In genomic region chr5:125249187-125249586, GRCm38 (mm10) we compare ENCODE assay signal across 30 mouse cellular contexts.
DNase-seq lines count a peak whose midpoint lies in the region; ATAC-seq lines count a peak whose summit lies in the region.
"Had no signal": no experiment of that assay in that cellular context is flagged by ENCODE, and none has a peak within 500 bp of the region (broad histone marks: within the 10 kb centered on the region; RNA-seq: fewer than 3 reads in every experiment).

No protein-coding gene starts in this region.

- no peaks in the 10 kb centered on the region for H3K27me3 ChIP-seq in hindbrain, embryonic 13.5 days
- no peaks in the 10 kb centered on the region for H3K27me3 ChIP-seq in hindbrain, embryonic 11.5 days (ENCODE audit: control insufficient read depth, insufficient read depth, low read length)
- H3K27me3 ChIP-seq in liver, embryonic 12.5 days (replicated peaks) = peaks cover 35% of the 10 kb centered on the region
- H3K27me3 ChIP-seq in liver, embryonic 13.5 days = peaks cover 41% of the 10 kb centered on the region
- H3K27me3 ChIP-seq in liver, embryonic 16.5 days (ENCODE audit: control insufficient read depth, insufficient read depth, low read depth, low read length) = peaks cover 10% of the 10 kb centered on the region
- H3K27me3 ChIP-seq: embryonic facial prominence, embryonic 13.5 days; forebrain, embryonic 15.5 days; heart, embryonic 13.5 days had no signal

- no peaks in the 10 kb centered on the region for H3K36me3 ChIP-seq in hindbrain, embryonic 13.5 days
- H3K36me3 ChIP-seq in hindbrain, embryonic 11.5 days (ENCODE audit: control insufficient read depth, insufficient read depth, low read length) = no peaks in the 10 kb centered on the region
- no peaks in the 10 kb centered on the region for H3K36me3 ChIP-seq in liver, embryonic 12.5 days
- no peaks in the 10 kb centered on the region for H3K36me3 ChIP-seq in liver, embryonic 13.5 days
- no peaks in the 10 kb centered on the region for H3K36me3 ChIP-seq in liver, embryonic 16.5 days (ENCODE audit: control insufficient read depth, insufficient read depth)
- H3K36me3 ChIP-seq: embryonic facial prominence, embryonic 13.5 days; forebrain, embryonic 10.5 days; forebrain, embryonic 15.5 days; heart, embryonic 13.5 days had no signal

- H3K4me3 ChIP-seq in hindbrain, embryonic 13.5 days = no peak overlapping the region
- H3K4me3 ChIP-seq in hindbrain, embryonic 11.5 days (ENCODE audit: low read depth, low read length) = no peak overlapping the region
- H3K4me3 ChIP-seq in liver, embryonic 12.5 days = no peak overlapping the region
- H3K4me3 ChIP-seq in liver, embryonic 13.5 days (replicated peaks) = no peak overlapping the region
- H3K4me3 ChIP-seq in liver, embryonic 16.5 days (ENCODE audit: low read depth, low read length) = no peak overlapping the region
- H3K4me3 ChIP-seq: embryonic facial prominence, embryonic 13.5 days; forebrain, embryonic 10.5 days; forebrain, embryonic 15.5 days; heart, embryonic 13.5 days had no signal

- H3K9me3 ChIP-seq in hindbrain, embryonic 13.5 days = no peaks in the 10 kb centered on the region
- H3K9me3 ChIP-seq in hindbrain, embryonic 11.5 days (ENCODE audit: control insufficient read depth, low read length) = no peaks in the 10 kb centered on the region
- H3K9me3 ChIP-seq in liver, embryonic 12.5 days (replicated peaks) = no peaks in the 10 kb centered on the region
- no peaks in the 10 kb centered on the region for H3K9me3 ChIP-seq in liver, embryonic 13.5 days (replicated peaks)
- no peaks in the 10 kb centered on the region for H3K9me3 ChIP-seq in liver, embryonic 16.5 days (replicated peaks; ENCODE audit: control insufficient read depth, low read length)
- H3K9me3 ChIP-seq: embryonic facial prominence, embryonic 13.5 days; forebrain, embryonic 10.5 days; forebrain, embryonic 15.5 days; heart, embryonic 13.5 days had no signal

- ATAC-seq in hindbrain, embryonic 13.5 days (ENCODE audit: low FRiP score) = no peak
- ATAC-seq in hindbrain, embryonic 11.5 days (ENCODE audit: low FRiP score) = no peak
- ATAC-seq in liver, embryonic 12.5 days = peak; percentile 48; the same call in 1 of the 2 replicates
- peak; percentile 64 for ATAC-seq in liver, embryonic 13.5 days (ENCODE audit: low read depth)
- peak; percentile 67 for ATAC-seq in liver, embryonic 16.5 days (ENCODE audit: low read depth)
- ATAC-seq: activated CD4-positive, CD25-positive, alpha-beta regulatory T cell, adult 4 months; forebrain, embryonic 15.5 days had no signal

- 0 out of 2 replicates have a peak overlapping the region, but pooled peaks have one; percentile 19 for H3K9ac ChIP-seq in hindbrain, embryonic 13.5 days
- H3K9ac ChIP-seq in hindbrain, embryonic 11.5 days (ENCODE audit: low read depth, low read length) = no peak overlapping the region
- no peak overlapping the region for H3K9ac ChIP-seq in liver, embryonic 12.5 days
- no peak overlapping the region for H3K9ac ChIP-seq in liver, embryonic 13.5 days
- no peak overlapping the region for H3K9ac ChIP-seq in liver, embryonic 16.5 days (ENCODE audit: low read depth, low read length)
- H3K9ac ChIP-seq: embryonic facial prominence, embryonic 13.5 days; forebrain, embryonic 15.5 days; heart, embryonic 13.5 days; hindbrain, embryonic 14.5 days; liver, embryonic 14.5 days had no signal

- H3K4me2 ChIP-seq in hindbrain, embryonic 13.5 days = no peak overlapping the region
- no peak overlapping the region for H3K4me2 ChIP-seq in hindbrain, embryonic 11.5 days (replicated peaks; ENCODE audit: low read depth, low read length)
- H3K4me2 ChIP-seq in liver, embryonic 12.5 days = no peak overlapping the region
- no peak overlapping the region for H3K4me2 ChIP-seq in liver, embryonic 13.5 days
- no peak overlapping the region for H3K4me2 ChIP-seq in liver, embryonic 16.5 days (ENCODE audit: low read depth, low read length)
- H3K4me2 ChIP-seq: embryonic facial prominence, embryonic 13.5 days; forebrain, embryonic 15.5 days; heart, embryonic 13.5 days; hindbrain, embryonic 14.5 days had no signal

- H3K4me1 ChIP-seq in hindbrain, embryonic 13.5 days (replicated peaks) = peaks cover 39% of the 10 kb centered on the region
- peaks cover 12% of the 10 kb centered on the region; the same call in 1 of the 2 replicates for H3K4me1 ChIP-seq in hindbrain, embryonic 11.5 days (replicated peaks; ENCODE audit: control insufficient read depth, insufficient read depth, low read length)
- H3K4me1 ChIP-seq in liver, embryonic 12.5 days = 0 out of 2 replicates have a peak, but pooled peaks cover 11% of the 10 kb centered on the region
- H3K4me1 ChIP-seq in liver, embryonic 13.5 days (replicated peaks) = no peaks in the 10 kb centered on the region; the same call in 1 of the 2 replicates
- no peaks in the 10 kb centered on the region; the same call in 1 of the 2 replicates for H3K4me1 ChIP-seq in liver, embryonic 16.5 days (ENCODE audit: control insufficient read depth, low read depth, low read length)

- WGBS in hindbrain, embryonic 13.5 days = 33% methylated on average over 6 of the region's 6 CpGs
- 45% methylated on average over 6 of the region's 6 CpGs for WGBS in hindbrain, embryonic 11.5 days
- WGBS in liver, embryonic 12.5 days (ENCODE audit: insufficient replicate concordance) = 32% methylated on average over 6 of the region's 6 CpGs
- WGBS in liver, embryonic 13.5 days (ENCODE audit: insufficient replicate concordance) = 46% methylated on average over 6 of the region's 6 CpGs
- WGBS in liver, embryonic 16.5 days (ENCODE audit: insufficient replicate concordance) = 27% methylated on average over 6 of the region's 6 CpGs

- no peak for DNase-seq in hindbrain, embryonic 11.5 days (ENCODE audit: low spot score)
- DNase-seq in liver = no peak
- DNase-seq in liver, embryonic 13.5 days = no peak
- DNase-seq in cerebellum, adult 18-20 months = no peak
- DNase-seq: adrenal gland, postnatal 10 days; B cell, adult 2 months; cerebellum, adult 9-10 months; cerebellum, postnatal 36 days; embryo, embryonic 11 days; gastrocnemius, postnatal 25 days; heart, adult 11 months; heart, postnatal 14 days; kidney, adult 9 months; lung, postnatal 36 days; midbrain, embryonic 14.5 days; right cerebral cortex, adult 18-20 months; right cerebral cortex, postnatal 4 days; thymus, adult 18-20 months; thymus, postnatal 25 days had no signal

- H3K27ac ChIP-seq in hindbrain, embryonic 13.5 days = peak overlapping the region; percentile 55; the same call in 1 of the 2 replicates
- no peak overlapping the region for H3K27ac ChIP-seq in hindbrain, embryonic 11.5 days (ENCODE audit: low read depth, low read length)
- no peak overlapping the region for H3K27ac ChIP-seq in liver, embryonic 12.5 days
- no peak overlapping the region for H3K27ac ChIP-seq in liver, embryonic 13.5 days
- no peak overlapping the region for H3K27ac ChIP-seq in liver, embryonic 16.5 days (ENCODE audit: low read length)
- H3K27ac ChIP-seq: embryonic facial prominence, embryonic 13.5 days; forebrain, embryonic 10.5 days; forebrain, embryonic 15.5 days; heart, embryonic 13.5 days; hindbrain, embryonic 14.5 days; liver, embryonic 14.5 days; stomach, postnatal 0 days had no signal

Comparison
In these comparisons a context has a peak if more than half of its experiments do, and no peak if none do; other contexts are left out.
1. ATAC-seq: peak in liver, embryonic 12.5 days (single experiment), liver, embryonic 13.5 days (single experiment) and liver, embryonic 16.5 days (single experiment); none in hindbrain, embryonic 13.5 days (single experiment) and hindbrain, embryonic 11.5 days (single experiment).